Mouse (Mus musculus): ENCODE data around the gene Fuca2. TPM values are rescaled to one million over a fixed set of nuclear protein-coding genes. Genes with fewer than 3 reads are reported as not detected.
A peak's percentile ranks its signal among the peaks of the same experiment; 100 is the strongest.
"Not testable (repeated sequence)": the region's sequence is repeated elsewhere in the genome, so short reads cannot be mapped to it uniquely, and the experiment has no call there.

Fuca2 gene
- total and polyA plus RNA-seq, 2 experiments from 2014 or later: 11.3 to 45.7 TPM

DNA sequence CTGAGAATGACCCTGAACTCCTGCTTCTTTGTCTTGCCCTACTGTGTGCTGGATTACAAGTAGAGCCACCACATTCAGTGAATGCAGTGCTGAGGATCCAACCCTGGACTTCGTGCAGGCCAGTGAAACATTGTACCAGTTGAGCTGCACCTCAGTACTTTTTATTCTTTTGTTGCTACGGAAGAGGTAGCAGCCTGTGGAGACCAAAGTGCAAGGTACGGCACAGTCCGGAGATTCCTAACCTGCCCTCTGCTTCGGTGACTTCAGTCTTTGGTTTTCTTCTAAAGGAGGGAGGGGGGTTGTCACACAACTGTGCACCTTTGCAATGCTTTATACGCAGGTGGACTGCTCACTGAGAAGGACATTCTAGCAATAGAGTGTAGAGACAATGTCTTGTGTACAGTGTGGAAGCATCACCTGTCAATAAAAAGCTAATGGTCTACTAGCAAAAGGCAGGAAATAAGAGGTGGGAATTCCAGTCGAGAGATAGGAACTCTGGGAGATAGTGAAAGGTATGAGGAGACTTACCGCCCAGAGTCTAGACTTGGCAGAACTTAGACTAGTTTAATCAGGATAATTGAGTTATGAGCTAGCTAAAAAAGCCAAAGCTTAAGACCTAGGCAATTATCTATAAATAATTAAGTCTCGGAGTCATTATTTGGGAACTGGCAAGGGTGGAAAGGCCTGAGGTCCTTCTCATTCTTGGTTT lies 5.2 kb upstream of the Fuca2 start:
- Histone ChIP-seq H3K4me2 (ENCODE audit: low read depth) (no peak overlapping the region), H3K9me3 (ENCODE audit: low read length) (no peaks in the 10 kb centered on the region), H3K4me1 (ENCODE audit: insufficient read depth) (no peaks in the 10 kb centered on the region), H3K27me3 (ENCODE audit: insufficient read depth, low read length) (no peaks in the 10 kb centered on the region), H3K4me3 (ENCODE audit: low read depth, low read length) (no peak overlapping the region), H3K36me3 (ENCODE audit: insufficient read depth) (no peaks in the 10 kb centered on the region), H3K9ac (no peak overlapping the region), H3K27ac (ENCODE audit: low read depth, low read length) (no peak overlapping the region)
- WGBS: 90% methylated on average over 9 of the region's 9 CpGs
- DNase-seq (no peak), ATAC-seq (no peak)
- no peak for TF ChIP-seq CTCF (IDR thresholded peaks at IDR 0.05; ENCODE audit: low read depth)

DNA sequence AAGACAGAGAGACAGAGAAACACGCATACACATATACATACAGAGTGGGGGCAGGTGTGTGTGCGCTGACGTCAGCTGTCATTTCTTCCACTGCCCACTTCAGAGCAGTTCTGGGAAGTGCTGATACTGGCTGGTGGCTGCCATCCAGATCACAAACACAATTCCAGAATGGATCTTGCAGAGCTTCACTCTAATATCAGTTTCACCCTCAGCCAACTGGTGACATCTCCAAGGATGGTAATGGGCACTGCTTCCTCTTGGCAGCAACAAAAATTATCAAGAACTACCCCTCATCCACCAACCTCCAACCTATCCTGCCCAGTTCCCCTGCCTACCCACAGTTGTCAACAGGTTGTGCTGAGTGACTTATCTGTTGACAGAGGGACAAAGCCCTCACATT lies 3.0 kb upstream of the Fuca2 start:
- DNase-seq (no peak), ATAC-seq (no peak)
- Histone ChIP-seq H3K27me3 (ENCODE audit: insufficient read depth, low read length) (no peaks in the 10 kb centered on the region), H3K9me3 (ENCODE audit: low read length) (no peaks in the 10 kb centered on the region), H3K4me3 (ENCODE audit: low read depth, low read length) (no peak overlapping the region), H3K9ac (no peak overlapping the region), H3K4me1 (ENCODE audit: insufficient read depth) (0 out of 2 replicates have a peak, but pooled peaks cover 4% of the 10 kb centered on the region), H3K27ac (ENCODE audit: low read depth, low read length) (no peak overlapping the region), H3K4me2 (ENCODE audit: low read depth) (no peak overlapping the region), H3K36me3 (ENCODE audit: insufficient read depth) (no peaks in the 10 kb centered on the region)
- TF ChIP-seq CTCF (IDR thresholded peaks at IDR 0.05; ENCODE audit: low read depth): no peak
- 94% methylated on average over 3 of the region's 3 CpGs for WGBS

DNA sequence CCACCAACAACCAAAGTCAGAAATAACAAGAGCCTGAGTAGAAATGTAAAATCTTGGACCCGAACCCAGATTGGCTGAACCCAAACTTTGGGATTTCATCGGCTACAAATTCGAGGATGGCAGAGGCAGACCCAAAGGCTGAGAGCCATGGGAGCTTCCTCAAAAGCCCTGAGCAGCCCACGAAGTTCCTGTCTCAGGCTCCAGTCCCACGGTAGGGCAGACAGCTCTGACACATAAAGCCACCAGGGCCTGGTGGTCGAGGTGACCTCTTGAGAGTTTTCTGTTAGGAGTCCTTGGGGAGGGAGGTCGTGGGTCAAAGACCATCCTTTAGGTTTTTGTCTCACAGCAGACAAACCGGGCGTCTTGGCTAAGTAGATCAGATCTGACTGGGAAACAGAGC lies 1.1 kb downstream of the Fuca2 start:
- H3K27me3 ChIP-seq (ENCODE audit: insufficient read depth, low read length): no peaks in the 10 kb centered on the region
- DNase-seq: no peak
- TF ChIP-seq CTCF (IDR thresholded peaks at IDR 0.05; ENCODE audit: low read depth): no peak
- H3K9me3 ChIP-seq (ENCODE audit: low read length): no peaks in the 10 kb centered on the region
- 54% methylated on average over 9 of the region's 9 CpGs for WGBS
- ATAC-seq: no peak
- H3K27ac ChIP-seq (ENCODE audit: low read depth, low read length): no peak overlapping the region
- H3K36me3 ChIP-seq (ENCODE audit: insufficient read depth): no peaks in the 10 kb centered on the region; the same call in 1 of the 2 replicates
- peak overlapping the region; percentile 54 for H3K4me3 ChIP-seq (ENCODE audit: low read depth, low read length)
- H3K4me2 ChIP-seq (ENCODE audit: low read depth): peak overlapping the region; percentile 72
- peak overlapping the region; percentile 68 for H3K9ac ChIP-seq
- 0 out of 2 replicates have a peak, but pooled peaks cover 4% of the 10 kb centered on the region for H3K4me1 ChIP-seq (ENCODE audit: insufficient read depth)

DNA sequence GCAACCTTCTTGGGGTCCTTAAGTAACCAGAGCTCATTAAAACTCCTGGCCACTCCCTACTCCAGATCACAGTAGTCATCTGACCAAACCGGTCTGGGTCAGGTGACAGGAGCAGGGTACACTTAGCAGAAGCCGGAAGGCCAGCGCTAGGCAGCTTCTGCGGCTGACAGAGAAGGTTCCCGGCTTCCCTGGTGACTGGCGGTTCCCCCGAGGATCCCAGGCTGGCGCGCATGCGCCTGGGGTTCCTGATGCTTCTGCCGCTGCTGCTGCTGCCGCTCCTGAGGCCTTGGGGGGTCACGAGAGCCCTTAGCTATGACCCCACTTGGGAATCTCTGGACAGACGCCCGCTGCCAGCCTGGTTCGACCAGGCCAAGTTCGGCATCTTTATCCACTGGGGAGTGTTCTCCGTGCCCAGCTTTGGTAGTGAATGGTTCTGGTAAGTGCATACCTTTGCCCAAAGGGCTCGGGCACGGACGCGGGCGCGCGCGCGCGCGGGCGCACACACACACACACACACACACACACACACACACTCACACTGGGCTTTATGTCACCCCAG lies 1.7 kb downstream of the Fuca2 start:
- H3K4me1 ChIP-seq (ENCODE audit: insufficient read depth): 0 out of 2 replicates have a peak, but pooled peaks cover 4% of the 10 kb centered on the region
- H3K4me2 ChIP-seq (ENCODE audit: low read depth): peak overlapping the region; percentile 72
- no peak overlapping the region for H3K27ac ChIP-seq (ENCODE audit: low read depth, low read length)
- peak overlapping the region; percentile 68 for H3K9ac ChIP-seq
- no peaks in the 10 kb centered on the region; the same call in 1 of the 2 replicates for H3K36me3 ChIP-seq (ENCODE audit: insufficient read depth)
- no peak for TF ChIP-seq CTCF (IDR thresholded peaks at IDR 0.05; ENCODE audit: low read depth)
- ATAC-seq (peak; percentile 95), DNase-seq (peak; percentile 92)
- H3K9me3 ChIP-seq (ENCODE audit: low read length): no peaks in the 10 kb centered on the region
- peak overlapping the region; percentile 54 for H3K4me3 ChIP-seq (ENCODE audit: low read depth, low read length)
- WGBS: 1% methylated on average over 30 of the region's 30 CpGs
- H3K27me3 ChIP-seq (ENCODE audit: insufficient read depth, low read length): no peaks in the 10 kb centered on the region

DNA sequence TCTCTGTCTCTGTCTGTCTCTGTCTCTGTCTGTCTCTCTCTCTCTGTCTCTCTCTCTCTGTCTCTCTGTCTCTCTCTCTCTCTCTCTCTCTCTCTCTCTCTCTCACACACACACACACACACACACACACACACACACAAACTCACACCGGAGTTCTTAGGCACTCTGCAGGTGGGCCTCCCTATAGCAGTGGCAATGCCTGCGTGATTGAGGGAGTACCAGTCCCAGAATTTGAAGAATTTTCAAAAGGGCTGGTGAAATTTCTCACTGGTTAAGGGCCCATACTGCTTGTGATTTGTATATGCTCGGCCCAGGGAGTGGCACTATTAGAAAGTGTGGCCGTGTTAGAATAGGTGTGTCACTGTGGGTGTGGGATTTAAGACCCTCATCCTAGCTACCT lies 2.2 kb downstream of the Fuca2 start:
- Histone ChIP-seq H3K4me3 (ENCODE audit: low read depth, low read length) (peak overlapping the region; percentile 54), H3K4me2 (ENCODE audit: low read depth) (peak overlapping the region; percentile 72), H3K9ac (peak overlapping the region; percentile 68)
- not testable (repeated sequence) for H3K9me3 ChIP-seq (ENCODE audit: low read length); H3K4me1 ChIP-seq (ENCODE audit: insufficient read depth); ATAC-seq; H3K36me3 ChIP-seq (ENCODE audit: insufficient read depth); H3K27me3 ChIP-seq (ENCODE audit: insufficient read depth, low read length); H3K27ac ChIP-seq (ENCODE audit: low read depth, low read length)
- peak; percentile 8 for DNase-seq
- WGBS: 48% methylated on average over 4 of the region's 4 CpGs

DNA sequence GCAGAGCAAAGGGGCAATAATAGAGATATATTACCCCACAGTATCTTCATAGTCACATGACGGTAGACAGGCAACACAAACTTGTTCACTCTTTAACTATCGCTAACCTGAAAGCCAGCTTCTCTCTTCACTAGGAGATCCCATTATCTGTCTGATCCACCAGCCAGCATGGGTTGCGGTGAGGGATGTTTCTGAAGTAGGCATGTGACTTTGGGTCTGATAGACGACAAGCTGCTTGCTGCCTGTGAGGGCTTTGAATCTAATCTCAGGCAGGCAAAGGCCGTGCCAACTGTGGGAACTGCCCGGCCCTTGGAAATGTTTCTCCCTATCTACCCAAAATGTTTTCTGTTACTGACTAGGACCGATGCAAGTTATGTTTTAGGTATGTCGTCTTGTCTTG lies 3.0 kb downstream of the Fuca2 start:
- ATAC-seq: no peak
- no peak for TF ChIP-seq CTCF (IDR thresholded peaks at IDR 0.05; ENCODE audit: low read depth)
- no peak overlapping the region for H3K4me3 ChIP-seq (ENCODE audit: low read depth, low read length)
- WGBS: 89% methylated on average over 8 of the region's 8 CpGs
- no peaks in the 10 kb centered on the region; the same call in 1 of the 2 replicates for H3K36me3 ChIP-seq (ENCODE audit: insufficient read depth)
- H3K9ac ChIP-seq: no peak overlapping the region
- H3K4me1 ChIP-seq (ENCODE audit: insufficient read depth): 0 out of 2 replicates have a peak, but pooled peaks cover 4% of the 10 kb centered on the region
- no peaks in the 10 kb centered on the region for H3K9me3 ChIP-seq (ENCODE audit: low read length)
- no peak overlapping the region for H3K4me2 ChIP-seq (ENCODE audit: low read depth)
- DNase-seq: no peak
- H3K27ac ChIP-seq (ENCODE audit: low read depth, low read length): no peak overlapping the region
- no peaks in the 10 kb centered on the region for H3K27me3 ChIP-seq (ENCODE audit: insufficient read depth, low read length)

DNA sequence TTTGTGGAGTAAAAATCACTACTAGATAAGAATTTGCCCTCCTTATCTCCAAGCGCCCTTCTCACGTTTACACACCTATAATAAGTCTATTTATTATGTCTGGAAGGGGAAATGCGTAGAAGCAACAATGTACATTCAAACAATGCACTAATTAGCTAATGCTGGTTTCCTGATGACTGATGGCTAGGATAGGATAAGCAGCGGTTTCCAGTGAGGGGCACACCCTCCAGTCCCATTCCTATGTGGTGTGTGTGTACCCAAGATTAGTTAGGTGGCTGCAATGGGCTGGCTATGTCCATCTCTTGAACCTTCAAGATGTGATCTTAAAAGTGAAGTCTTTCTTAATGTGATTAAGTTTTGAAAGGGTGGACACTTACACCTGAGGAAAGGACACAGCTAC lies 22.5 kb downstream of the Fuca2 start:
- no peak for TF ChIP-seq CTCF (IDR thresholded peaks at IDR 0.05; ENCODE audit: low read depth)
- Histone ChIP-seq H3K27ac (ENCODE audit: low read depth, low read length) (no peak overlapping the region), H3K4me2 (ENCODE audit: low read depth) (no peak overlapping the region), H3K4me3 (ENCODE audit: low read depth, low read length) (no peak overlapping the region), H3K9ac (no peak overlapping the region), H3K36me3 (ENCODE audit: insufficient read depth) (peaks cover 5% of the 10 kb centered on the region; the same call in 1 of the 2 replicates), H3K27me3 (ENCODE audit: insufficient read depth, low read length) (no peaks in the 10 kb centered on the region), H3K9me3 (ENCODE audit: low read length) (no peaks in the 10 kb centered on the region), H3K4me1 (ENCODE audit: insufficient read depth) (no peaks in the 10 kb centered on the region)
- no peak for ATAC-seq
- DNase-seq: no peak
- 86% methylated on average over 4 of the region's 4 CpGs for WGBS

All from forebrain, postnatal 0 days (tissue).